Mouse (Mus musculus): ENCODE measurements at regions not wholly inside any gene's neighbourhood (a gene's known extent, or its start where the extent isn't known, plus 50 kb on each side); places are given as distances from the start of the nearest gene placed in this dataset.
A peak's percentile ranks its signal among the peaks of the same experiment; 100 is the strongest.

DNA sequence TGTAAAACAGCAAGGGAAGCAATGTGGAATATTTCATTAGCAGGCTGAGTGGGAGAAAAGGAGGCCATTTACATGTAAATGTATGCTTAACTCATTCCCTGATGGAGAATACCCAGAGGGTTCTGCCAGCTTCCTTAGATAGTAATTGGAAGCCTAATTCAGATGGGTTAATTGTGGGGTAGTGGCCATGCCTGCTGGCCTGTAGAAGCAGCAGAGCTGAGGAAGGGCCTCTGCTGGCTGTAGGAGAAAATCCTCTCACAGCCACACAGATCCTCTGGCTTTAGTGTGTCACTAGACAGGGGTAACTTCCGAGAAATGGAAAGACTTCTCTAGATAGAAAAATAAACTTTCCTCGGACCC is 1588.7 kb upstream of the Got2 start:
- DNase-seq, result no peak

DNA sequence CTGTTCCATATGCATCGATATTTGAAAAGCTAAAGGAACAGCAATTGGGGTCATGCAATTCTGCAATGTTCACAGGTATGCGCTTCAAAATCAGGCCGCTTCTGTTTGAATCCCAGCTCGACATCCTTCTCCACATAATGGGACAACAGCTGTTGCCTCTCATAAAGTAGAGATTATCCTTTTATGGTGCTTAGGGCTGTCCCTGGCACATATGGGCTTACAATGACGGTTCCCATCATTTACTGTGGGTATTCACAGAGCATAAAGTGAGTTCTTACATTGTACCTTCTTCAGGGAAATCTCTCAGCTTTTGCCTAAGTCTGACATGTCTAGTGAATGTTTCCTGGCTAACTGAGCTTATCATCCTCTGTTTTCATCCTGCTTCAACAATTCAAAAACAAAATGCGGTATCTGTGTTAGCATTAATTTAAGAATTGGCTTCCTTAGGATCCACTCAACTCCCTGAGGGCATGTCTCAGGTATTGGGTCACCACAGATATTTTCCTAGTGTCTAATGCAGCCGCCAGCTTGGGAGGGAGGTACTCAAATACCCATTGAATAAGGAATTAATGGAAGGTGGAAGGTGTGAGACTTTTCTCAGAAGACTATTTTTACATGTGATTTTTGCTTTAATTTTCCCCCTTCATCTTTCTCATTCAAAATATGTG is 1588.2 kb upstream of the Got2 start:
- DNase-seq, result no peak

DNA sequence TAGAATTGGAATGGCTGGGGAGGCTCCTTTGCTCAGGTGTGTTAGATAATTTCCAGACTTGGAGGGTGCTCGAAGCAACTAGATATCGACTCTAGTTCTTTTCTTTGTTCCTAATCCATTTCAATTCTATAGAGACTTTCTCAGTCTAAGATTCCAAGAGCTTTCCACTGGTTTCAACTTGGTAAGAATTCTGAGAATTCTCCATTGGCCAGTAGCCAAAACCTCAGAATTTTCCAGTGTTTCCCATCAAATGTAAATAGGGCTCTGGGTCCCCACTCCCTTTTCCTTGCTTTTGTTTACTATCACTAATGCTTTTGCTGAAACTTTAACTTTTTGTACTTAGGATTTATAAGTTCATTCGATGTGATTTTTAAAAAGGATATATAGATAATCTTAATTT is 1585.0 kb upstream of the Got2 start:
- no peak for DNase-seq

DNA sequence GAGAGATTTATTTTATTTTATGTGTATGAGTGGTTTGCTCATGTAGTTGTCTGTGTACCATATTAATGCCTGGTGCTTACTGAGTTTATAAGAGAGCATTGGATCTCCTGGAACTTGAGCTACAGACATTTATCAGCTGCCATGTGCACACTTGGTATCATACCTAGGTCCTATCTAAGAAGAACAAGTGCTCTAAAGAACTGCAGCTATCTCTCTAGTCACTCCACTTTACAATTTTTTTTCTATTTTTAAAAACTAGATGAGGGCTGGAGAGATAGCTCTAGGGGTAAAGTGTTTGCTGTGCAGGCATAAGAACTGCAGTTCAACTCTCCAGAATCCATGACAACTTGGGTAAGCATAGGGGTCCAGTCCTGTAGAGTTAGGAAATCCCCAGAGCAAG is 1573.1 kb upstream of the Got2 start:
- no peak for DNase-seq

DNA sequence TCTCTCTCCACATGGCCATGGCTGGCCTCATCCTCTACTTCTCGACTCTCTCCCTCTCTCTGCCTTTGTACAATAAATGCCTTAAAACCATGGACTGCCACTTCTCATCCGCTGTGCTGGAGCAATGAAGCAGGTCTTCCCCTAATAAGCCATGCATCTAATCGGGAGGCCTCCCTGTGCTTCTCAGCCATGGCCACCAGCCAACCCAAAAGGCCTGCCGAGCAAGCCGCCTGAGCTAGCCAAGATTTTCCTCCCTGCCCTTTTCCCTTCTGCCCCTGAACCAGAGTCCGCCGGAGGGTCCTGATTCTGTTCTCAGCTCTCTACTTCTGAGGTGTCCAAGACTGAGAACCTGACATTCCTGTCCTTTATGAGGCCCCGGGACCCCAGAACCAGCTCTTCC is 1559.3 kb upstream of the Got2 start:
- DNase-seq, result no peak

DNA sequence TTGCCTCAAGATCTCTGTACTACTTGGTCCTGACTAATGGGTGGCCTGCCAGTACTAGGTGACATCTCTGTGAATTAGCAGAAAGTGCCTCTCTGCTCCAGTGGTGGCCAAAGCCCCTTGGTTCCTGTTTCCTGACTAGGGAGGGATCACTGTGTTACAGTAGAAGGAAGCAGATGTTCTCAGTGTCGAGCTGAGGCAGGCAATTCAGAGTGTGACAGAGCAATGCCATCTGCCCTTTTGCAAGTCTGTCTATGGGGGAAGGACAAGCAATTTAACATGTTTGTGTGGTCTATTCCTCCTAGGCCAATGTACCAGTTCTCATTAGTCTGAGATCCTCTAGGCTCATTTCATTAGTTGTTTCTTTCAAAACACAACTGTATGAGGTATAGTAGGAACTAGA is 1553.1 kb upstream of the Got2 start:
- no peak for DNase-seq

DNA sequence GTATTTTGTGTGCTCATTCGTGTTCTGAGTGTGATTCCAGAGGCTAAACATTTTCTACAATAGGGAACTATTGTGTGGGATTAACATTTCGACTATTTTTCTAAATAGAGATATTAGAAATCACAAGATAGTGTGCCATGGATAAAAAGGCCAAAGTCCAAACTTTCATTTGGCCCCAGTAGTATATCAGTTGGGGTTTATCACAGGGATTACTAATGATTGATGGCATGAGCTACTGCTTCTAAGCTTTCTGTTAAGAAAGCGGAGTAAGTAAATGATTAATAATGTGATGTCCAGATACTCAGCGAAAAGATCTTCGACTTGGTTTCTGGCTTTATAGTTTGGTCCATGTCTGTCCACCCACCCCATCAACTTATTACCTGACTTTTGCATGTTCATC is 1545.2 kb upstream of the Got2 start:
- DNase-seq, result no peak

DNA sequence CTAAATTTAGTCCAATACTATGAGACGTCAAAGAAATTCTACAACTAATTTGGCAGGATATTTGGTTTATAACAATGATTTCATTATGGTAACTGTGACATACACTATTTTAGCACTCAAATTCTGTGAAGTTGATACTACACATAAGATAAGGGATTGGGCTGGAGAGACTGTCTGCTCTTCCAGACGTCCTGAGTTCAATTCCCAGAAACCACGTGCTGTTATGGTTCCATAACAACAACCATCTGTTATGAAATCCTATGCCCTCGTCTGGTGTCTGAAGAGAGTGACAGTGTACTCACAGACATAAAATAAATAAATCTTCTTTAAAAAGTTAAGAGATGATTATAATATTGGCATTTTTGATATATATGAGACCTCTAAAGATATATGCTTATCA is 1543.1 kb upstream of the Got2 start:
- no peak for DNase-seq

DNA sequence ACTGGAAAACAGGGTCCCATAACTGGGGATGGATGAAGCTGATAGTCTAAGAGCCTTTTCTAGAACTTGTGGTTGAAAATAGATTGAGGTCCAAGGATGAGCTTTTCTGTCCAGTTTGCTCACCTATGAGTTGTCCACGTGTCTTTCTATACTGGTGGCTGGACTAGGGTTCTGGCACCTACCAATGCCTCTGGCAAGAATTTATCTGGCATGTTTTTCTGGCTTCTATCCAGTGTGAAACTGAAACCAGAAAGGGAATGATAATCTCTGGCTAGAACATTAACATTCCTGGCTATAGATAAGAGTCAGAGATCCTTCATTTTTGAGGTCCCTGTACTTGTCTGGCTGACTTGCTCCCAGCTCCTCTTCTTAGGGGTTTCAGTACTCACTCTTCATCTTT is 1534.0 kb upstream of the Got2 start:
- no peak for DNase-seq

DNA sequence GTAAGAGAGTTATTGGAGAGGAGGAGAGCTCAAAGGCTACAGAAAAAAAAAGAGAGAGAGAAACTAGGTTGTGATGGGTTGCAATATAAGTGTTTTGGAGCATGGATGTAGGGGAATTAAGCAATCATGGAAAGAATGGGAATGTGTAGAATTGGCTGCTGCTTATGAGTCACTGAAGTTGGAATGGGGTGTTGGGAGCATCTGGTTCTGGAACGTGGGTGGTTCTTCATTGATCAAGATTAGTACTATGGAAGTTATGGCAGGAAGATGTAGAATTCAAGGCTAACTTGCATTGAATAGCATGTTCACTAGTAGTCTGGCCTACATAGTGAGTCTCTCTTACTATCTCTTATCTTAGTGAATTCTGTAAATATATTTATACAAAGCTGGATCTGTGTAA is 1526.4 kb upstream of the Got2 start:
- no peak for DNase-seq

DNA sequence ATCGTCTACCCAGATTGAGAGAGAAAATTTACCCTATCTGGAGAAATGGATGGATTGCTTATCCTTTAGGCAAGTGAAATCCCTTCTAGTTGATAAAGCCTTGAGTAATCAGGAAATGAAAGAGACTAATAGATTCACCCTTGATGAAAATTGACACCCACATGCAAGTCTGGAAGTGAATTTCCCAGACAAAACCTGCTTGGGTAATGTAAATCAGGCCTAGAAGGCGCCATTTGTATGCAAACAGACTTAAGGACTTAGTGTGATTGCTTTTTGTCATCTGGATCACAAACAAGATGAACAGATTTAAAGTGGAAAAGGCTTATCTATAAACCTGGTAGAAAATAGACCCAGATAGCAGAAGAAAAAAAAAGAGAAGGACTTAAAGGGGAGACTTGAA is 1515.0 kb upstream of the Got2 start:
- no peak for DNase-seq

DNA sequence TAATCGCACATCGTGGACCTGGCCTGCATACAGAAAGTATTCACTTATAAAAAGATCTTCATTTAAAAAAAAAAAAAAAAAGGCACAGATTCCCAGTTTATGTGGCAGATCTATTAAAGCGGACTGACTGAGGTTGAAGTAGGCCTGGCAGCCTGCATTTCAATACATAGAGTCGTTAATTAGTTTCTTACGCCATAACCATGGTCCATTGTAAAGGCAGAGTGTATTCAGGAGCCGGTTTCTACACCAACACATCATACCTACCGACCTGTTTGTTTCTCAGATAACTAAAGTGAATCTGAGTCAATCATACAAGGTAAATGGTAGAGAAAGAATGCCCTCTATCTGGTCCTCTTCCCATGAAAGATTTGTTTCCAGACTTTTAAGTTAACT is 1509.0 kb upstream of the Got2 start:
- no peak for DNase-seq

DNA sequence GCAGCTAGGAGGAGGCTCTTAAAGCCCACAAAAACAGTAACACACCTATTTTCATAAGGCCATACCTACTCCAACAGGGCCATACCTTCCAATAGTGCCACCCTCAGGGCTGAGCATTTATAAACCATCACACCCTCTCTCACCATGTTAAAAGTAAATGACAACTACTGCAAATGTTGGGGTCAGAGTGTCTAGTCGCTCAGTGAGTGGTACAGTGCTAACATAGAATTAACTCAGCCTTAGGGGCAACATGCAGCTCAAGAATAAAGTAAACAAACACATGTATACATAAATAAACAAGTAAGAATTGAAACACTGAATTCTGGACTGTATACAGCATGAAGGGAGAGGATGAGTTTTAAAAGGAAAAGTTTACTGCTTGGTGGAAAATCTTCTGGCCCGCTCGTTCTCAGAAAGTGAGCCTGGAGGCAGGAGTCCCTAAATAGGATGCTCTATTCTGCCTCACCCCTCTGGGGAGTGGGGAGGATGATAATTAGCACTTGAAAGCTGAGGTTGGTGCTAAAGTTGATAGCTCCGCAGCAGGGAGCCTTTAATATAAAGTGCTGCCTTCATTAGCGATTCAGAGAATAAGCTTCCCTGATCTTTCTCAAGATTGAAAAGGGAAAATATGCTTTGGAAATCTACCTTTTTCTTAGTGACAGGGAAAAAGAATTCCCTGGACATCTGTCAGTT is 1508.4 kb upstream of the Got2 start:
- DNase-seq, result no peak

DNA sequence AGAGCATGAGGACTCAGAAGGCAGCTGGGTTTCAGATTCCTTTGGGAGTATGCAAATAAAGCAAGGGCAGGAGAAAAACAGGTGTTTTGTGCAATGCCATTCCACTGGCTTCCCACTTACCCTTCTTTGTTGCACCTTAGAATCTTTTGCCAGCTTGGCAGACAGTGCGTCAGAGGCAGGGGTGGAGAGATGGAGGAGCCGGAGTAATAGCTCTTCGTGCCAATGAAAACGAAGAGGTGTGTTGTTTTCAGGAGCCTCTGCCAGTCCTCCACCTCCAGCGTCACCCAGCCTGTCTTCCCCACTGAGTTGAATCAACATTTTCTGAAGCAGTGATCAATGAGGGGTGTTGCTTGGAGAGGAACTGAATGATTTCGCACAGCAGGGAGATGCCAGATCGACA is 1501.3 kb upstream of the Got2 start:
- no peak for DNase-seq

DNA sequence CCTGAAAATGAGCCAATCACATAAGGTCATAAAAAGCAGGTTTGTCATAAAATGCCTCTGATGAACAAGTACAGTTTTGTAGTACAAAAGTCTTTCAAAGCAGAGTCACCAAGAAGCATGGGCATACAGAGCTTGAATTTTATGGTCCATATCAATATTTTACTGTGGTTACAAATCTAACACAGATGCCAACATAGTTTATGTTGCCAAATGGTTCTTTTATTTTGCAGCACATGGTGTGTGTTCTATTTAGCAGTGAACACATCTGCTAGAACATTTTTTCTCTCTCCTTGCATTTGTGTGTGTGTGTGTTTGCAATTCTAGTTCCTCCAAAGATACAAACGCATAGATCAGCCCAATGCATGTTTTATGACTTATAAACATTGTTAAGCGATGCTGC is 1500.8 kb upstream of the Got2 start:
- no peak for DNase-seq

DNA sequence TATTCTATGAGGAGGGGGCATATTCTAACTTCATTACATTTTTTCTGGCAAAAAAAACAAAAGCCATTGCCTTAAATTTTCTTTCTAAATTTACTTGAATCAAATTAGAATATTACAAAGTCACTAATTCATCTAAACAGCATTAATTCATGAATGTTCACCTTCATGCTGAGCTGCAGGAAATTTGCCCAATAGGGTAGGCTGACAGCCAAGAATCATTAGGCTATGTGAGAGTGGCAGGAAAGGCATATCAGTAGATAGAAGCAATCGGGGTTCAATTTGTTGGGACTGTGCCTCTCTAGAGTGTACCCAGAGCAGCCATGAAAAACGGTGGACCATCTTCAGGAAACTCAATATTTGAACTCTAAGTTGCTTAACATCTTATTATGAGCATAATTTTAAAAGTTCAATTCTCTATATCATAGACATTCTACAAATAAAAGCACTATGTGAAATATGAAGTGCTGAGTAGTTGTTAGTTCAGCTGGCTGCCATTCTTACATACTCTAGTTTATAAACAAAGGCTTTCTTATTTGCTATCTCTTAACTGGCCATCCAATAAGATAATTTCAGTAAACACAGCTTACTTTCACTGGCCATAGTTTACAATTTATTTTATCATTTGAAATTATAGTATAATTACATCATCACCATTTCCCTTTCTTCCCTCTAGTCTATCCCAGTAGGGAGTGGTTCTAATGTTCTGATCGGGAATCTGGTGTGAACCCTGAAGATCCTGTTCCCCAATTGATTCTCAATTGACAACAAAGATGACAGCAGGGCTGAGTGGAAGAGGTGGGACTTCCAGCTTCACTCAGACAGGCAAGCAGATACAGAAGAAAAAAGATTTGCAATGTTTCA is 1486.8 kb upstream of the Got2 start:
- no peak for DNase-seq

DNA sequence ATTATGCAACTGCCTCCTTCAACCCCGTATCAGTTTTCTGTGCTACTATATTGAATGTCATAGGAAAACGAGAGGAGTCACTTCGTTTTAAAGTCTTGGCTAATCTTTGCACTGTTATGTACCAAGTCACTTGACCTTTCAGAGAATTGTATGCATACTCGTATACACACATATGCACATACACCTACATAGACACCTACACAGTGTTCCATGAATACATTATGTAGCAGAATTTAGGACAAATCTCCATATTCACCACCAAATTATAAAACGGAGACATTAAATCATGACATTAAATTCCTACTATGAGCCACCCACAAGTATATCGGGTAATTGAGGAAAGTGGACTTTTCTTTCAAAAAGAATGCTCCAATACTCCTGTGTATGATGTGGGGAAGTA is 1458.3 kb upstream of the Got2 start:
- DNase-seq, result no peak

DNA sequence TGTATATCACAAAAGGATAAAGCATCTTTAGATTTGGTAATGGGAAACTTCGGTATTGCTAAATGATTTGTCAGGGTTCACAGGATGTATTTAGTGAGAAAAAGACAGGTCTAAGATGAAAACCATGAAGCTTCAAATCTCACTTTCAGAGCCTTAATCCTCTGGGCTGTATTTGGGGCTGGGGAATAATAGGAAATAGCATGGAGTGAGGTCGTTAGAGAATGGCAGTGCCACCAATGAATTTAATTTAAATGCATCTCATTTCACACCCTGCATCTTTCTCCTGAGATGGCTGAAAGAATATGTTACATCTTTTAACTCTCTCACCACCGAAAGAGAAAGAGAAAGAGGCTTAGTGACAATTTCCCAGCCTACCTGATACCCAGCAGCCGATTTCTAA is 1427.2 kb upstream of the Got2 start:
- DNase-seq, result no peak

DNA sequence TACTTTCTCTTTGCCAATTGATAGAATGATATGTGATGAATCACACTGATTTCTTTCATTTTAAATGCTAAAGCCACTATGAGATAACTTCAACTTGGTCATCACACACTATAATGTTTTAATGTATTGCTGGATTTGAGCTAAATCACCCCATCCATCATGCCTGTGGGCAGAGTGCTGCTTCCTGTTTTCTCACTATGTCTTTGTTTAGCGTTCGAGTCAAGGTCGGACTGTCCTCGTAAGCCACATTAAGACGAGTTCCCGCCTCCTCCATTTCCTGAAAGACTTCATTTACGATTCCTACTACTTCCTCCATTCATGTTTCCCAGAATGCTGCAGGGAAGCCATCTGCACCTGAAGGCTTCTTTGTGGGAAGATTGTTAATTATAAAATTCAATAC is 1420.0 kb upstream of the Got2 start:
- DNase-seq, result no peak

DNA sequence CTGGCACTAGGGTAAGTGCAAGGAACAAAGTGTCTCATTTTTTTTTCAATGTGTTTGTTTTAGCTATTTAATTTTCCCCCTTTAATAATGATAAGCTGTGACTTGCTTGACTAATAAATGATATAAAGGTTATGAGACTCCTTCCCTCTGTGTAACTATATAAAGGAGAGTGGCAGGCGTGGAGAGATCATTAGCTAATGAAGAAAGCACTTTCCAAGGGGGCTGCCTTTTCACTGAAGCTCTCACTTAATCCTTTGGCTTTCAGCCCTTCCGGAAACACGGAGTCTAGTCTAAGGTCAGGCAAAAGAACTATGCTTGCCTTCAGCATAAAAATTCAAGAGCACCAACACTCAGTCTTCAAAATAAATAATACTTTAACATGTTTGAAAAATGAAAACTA is 1382.2 kb upstream of the Got2 start:
- DNase-seq, result no peak

DNA sequence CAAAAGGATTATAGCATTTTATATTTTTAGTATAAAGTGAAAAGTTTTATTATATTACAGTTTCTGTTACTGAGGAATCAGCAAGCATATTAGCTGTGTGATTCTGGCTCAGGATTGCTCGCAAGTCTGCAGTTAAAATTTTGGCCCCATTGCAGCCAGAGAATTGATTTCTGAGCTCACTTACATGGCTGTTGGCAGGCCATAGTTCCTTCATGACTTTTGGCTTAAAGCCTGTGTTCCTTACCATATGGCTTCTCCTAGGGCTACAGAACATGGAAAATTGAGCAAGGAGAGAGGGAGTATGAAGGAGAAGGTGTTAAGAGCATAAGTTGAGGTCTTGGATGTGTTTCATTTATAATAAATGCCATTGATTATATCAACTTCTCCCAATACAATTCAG is 1372.6 kb upstream of the Got2 start:
- no peak for DNase-seq

DNA sequence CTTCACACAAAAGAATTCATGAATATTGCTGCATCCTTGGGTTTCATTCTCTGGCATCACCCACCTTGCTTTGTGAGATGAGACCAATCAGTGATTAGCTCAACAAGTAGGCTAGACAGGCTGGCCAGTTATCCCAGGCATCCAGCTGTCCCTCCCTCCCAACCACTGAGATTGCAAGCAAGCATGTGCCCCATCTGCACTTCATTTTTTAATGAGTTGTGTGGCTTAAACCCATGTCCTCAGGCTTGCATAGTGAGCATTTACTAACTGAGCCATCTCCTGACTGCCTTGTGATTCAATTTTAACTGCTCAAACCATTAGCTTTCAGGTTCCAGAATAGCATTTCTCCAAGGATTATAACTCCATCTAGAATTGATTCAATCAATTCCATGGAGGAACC is 1365.8 kb upstream of the Got2 start:
- DNase-seq, result no peak

DNA sequence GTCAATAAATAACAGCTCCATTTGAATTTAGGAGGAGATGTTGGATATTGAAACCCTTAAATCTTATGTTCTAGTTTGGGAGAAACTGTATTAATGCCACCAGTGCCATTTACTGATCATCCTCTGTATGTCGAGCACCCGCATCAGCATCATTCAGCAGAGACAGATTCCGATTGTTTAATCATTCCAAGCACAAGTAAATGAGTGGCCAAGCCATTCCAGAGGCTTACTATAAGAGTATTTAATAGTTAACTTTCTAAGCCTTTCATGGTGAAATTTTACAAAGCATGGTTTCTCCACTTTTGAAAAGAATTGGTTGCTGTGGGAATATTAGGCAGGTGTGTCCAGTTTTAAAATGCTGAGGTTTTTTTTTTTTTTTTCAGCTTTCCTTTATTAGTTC is 1363.9 kb upstream of the Got2 start:
- DNase-seq, result no peak

DNA sequence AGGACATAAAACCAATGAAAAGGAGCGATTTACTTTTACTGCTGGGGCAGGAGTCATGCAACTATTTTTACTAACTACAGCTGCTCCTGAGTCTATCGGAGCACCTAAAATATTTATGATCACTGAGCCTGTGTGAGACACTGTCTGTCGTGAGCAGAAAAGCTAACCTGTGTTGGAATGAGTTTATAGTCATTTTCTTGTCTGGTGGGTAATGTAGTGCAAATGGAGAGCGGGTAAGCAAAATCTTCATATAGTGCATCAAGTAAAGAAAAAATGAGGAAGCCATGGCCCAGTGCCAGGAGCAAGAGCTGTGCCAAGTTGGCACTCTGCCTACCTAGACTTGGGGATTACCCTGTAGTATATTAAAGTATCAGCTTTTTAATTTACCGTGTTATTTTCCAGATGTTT is 1363.1 kb upstream of the Got2 start:
- DNase-seq, result peak; percentile 66
